Mouse (Mus musculus): ENCODE measurements around the gene Cyp2t4. TPM values are rescaled to one million over a fixed set of nuclear protein-coding genes. Genes with fewer than 3 reads are reported as not detected.

The Cyp2t4 gene
- polyA plus RNA-seq, 1 experiment from 2014 or later, result not detected

DNA sequence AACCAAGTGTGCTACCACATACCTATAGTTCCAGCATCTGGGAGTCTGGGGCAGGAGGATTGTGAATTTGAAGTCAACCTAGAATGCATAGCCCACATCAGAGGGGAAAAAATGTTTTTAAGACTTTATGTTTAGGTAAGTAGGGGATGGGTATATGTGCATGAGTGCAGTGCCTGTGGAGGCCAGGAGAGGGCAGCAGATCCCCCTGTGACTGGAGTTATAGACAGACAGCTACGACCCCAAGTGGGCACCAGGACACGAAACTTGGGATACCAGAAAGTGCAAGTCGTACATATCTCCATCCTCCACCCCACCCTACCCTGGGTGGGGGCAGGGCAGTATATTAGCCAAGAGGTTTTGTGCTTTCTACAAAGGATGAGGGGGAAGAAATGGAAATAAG lies 31.4 kb downstream of the Cyp2t4 start:
- H3K36me3 ChIP-seq (ENCODE audit: control insufficient read depth, insufficient read depth, low read length), result peaks cover 46% of the 10 kb centered on the region
- no peak overlapping the region for H3K27ac ChIP-seq (ENCODE audit: low read depth, low read length)
- H3K4me2 ChIP-seq (replicated peaks; ENCODE audit: low read depth, low read length), result no peak overlapping the region
- H3K9me3 ChIP-seq (ENCODE audit: control insufficient read depth, low read length), result no peaks in the 10 kb centered on the region
- DNase-seq (ENCODE audit: low spot score) (peak; percentile 67), ATAC-seq (ENCODE audit: low FRiP score) (no peak)
- no peak overlapping the region for H3K9ac ChIP-seq (ENCODE audit: low read depth, low read length)
- H3K4me1 ChIP-seq (replicated peaks; ENCODE audit: control insufficient read depth, insufficient read depth, low read length), result no peaks in the 10 kb centered on the region
- WGBS, result 80% methylated on average over 3 of the region's 3 CpGs
- H3K4me3 ChIP-seq (ENCODE audit: low read depth, low read length), result no peak overlapping the region
- H3K27me3 ChIP-seq (ENCODE audit: control insufficient read depth, insufficient read depth, low read length), result no peaks in the 10 kb centered on the region

DNA sequence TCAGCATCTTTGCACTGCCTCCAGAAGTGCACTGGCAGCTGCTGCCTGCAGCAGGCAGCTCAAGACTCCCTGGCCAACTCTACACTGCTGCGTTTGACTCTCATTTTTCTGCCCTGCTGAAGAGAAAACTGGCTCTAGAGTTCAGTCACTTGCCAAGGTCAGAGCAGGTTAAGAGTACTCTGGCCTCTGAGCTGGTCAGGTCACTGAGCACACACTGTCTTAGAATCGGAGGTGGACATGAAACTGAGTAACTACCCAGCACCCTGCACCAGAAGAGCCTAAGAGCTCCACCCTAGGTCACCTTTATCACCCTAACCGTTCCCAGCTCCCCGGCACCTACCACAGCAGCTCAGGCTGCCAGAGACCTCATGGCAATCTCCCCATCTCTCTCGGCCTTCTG lies 32.5 kb downstream of the Cyp2t4 start:
- 95% methylated on average over 5 of the region's 5 CpGs for WGBS
- Histone ChIP-seq H3K9me3 (ENCODE audit: control insufficient read depth, low read length) (no peaks in the 10 kb centered on the region), H3K27ac (ENCODE audit: low read depth, low read length) (no peak overlapping the region), H3K4me2 (replicated peaks; ENCODE audit: low read depth, low read length) (no peak overlapping the region), H3K36me3 (ENCODE audit: control insufficient read depth, insufficient read depth, low read length) (peaks cover 56% of the 10 kb centered on the region), H3K9ac (ENCODE audit: low read depth, low read length) (no peak overlapping the region), H3K4me3 (ENCODE audit: low read depth, low read length) (no peak overlapping the region), H3K4me1 (replicated peaks; ENCODE audit: control insufficient read depth, insufficient read depth, low read length) (no peaks in the 10 kb centered on the region), H3K27me3 (ENCODE audit: control insufficient read depth, insufficient read depth, low read length) (no peaks in the 10 kb centered on the region)
- no peak for ATAC-seq (ENCODE audit: low FRiP score)
- no peak for DNase-seq (ENCODE audit: low spot score)

DNA sequence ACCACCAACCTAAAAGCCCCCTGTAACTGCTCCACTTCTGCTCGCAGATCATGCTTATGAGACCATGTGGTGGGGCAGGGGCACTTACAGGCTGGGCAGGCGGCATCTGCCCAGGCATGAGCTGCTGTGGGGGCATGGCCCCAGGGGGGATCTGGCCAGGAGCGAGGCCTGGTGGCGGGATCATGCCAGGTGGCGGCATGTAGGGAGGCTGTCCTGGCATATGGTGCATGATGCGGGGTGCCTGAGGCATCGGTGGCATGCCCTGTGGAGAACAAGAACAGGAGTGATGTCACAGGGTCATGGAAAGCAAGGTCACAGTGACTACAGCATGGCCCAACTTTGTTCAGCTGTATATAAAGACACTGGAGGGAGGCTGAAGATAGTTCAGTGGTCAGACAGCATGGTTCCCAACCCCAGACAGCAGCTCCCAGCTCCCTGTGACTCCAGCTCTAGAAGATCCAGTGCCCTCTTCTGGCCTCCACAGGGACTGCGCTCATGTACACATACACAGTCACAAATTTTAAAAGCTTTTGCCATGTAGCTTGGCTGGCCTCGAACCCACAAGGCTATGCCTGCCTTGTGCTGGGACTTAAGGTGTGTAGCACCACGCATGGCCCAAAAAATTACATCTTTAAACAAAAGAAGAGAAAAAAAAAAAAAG lies 35.9 kb downstream of the Cyp2t4 start:
- Histone ChIP-seq H3K4me3 (ENCODE audit: low read depth, low read length) (no peak overlapping the region), H3K27ac (ENCODE audit: low read depth, low read length) (no peak overlapping the region), H3K4me2 (replicated peaks; ENCODE audit: low read depth, low read length) (no peak overlapping the region), H3K9ac (ENCODE audit: low read depth, low read length) (no peak overlapping the region), H3K27me3 (ENCODE audit: control insufficient read depth, insufficient read depth, low read length) (no peaks in the 10 kb centered on the region), H3K4me1 (replicated peaks; ENCODE audit: control insufficient read depth, insufficient read depth, low read length) (no peaks in the 10 kb centered on the region; the same call in 1 of the 2 replicates), H3K36me3 (ENCODE audit: control insufficient read depth, insufficient read depth, low read length) (peaks cover 68% of the 10 kb centered on the region), H3K9me3 (ENCODE audit: control insufficient read depth, low read length) (no peaks in the 10 kb centered on the region)
- DNase-seq (ENCODE audit: low spot score) (peak; percentile 26), ATAC-seq (ENCODE audit: low FRiP score) (peak; percentile 38; the same call in 1 of the 2 replicates)
- 93% methylated on average over 10 of the region's 10 CpGs for WGBS

DNA sequence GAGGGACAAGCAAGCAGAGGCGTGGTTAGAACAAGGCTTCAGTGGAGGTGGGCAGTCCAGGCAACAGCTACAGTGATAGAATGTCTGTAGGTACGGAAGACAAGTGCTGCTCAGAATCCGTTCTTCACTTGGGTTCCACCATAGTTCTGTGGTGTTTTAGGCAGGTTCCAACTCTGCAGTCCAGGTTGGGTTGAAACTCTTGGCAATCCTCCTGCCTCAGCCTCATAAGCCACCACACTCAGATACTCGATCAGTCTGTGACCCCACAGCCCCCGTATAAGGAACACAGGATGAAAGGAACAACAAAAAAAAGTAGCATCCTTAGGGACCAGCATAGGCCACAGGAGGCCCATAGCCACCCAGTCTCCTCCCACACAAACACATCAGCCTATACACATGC lies 38.9 kb downstream of the Cyp2t4 start:
- Histone ChIP-seq H3K4me3 (ENCODE audit: low read depth, low read length) (no peak overlapping the region), H3K36me3 (ENCODE audit: control insufficient read depth, insufficient read depth, low read length) (peaks cover 49% of the 10 kb centered on the region), H3K4me2 (replicated peaks; ENCODE audit: low read depth, low read length) (no peak overlapping the region), H3K9ac (ENCODE audit: low read depth, low read length) (no peak overlapping the region), H3K27me3 (ENCODE audit: control insufficient read depth, insufficient read depth, low read length) (no peaks in the 10 kb centered on the region), H3K9me3 (ENCODE audit: control insufficient read depth, low read length) (no peaks in the 10 kb centered on the region), H3K4me1 (replicated peaks; ENCODE audit: control insufficient read depth, insufficient read depth, low read length) (no peaks in the 10 kb centered on the region; the same call in 1 of the 2 replicates), H3K27ac (ENCODE audit: low read depth, low read length) (no peak overlapping the region)
- ATAC-seq (ENCODE audit: low FRiP score) (no peak), DNase-seq (ENCODE audit: low spot score) (no peak)
- 98% methylated on average over 5 of the region's 5 CpGs for WGBS

DNA sequence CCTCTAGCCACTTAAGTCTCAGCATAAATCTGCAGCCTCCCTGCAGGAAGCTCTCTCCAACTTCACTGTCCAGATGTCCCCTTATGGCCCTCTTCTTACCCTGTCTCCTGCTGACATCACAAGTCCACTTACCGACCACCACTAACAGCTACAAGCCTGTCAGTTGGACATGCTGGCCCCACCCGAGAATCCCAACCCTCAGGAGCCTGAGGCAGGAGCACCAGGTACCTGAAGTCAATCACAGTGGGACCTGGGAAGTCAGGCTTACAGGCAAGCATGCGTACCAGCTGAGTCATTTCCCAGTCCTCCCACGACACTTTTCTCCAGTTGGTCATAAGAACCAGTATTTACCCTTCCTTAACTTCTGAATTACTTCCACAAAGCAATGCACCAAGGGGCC lies 40.2 kb downstream of the Cyp2t4 start:
- 88% methylated on average over 4 of the region's 4 CpGs for WGBS
- Histone ChIP-seq H3K27me3 (ENCODE audit: control insufficient read depth, insufficient read depth, low read length) (no peaks in the 10 kb centered on the region), H3K9ac (ENCODE audit: low read depth, low read length) (no peak overlapping the region), H3K27ac (ENCODE audit: low read depth, low read length) (no peak overlapping the region), H3K4me2 (replicated peaks; ENCODE audit: low read depth, low read length) (no peak overlapping the region), H3K9me3 (ENCODE audit: control insufficient read depth, low read length) (no peaks in the 10 kb centered on the region), H3K36me3 (ENCODE audit: control insufficient read depth, insufficient read depth, low read length) (peaks cover 41% of the 10 kb centered on the region), H3K4me1 (replicated peaks; ENCODE audit: control insufficient read depth, insufficient read depth, low read length) (no peaks in the 10 kb centered on the region; the same call in 1 of the 2 replicates), H3K4me3 (ENCODE audit: low read depth, low read length) (no peak overlapping the region)
- ATAC-seq (ENCODE audit: low FRiP score) (no peak), DNase-seq (ENCODE audit: low spot score) (no peak)

DNA sequence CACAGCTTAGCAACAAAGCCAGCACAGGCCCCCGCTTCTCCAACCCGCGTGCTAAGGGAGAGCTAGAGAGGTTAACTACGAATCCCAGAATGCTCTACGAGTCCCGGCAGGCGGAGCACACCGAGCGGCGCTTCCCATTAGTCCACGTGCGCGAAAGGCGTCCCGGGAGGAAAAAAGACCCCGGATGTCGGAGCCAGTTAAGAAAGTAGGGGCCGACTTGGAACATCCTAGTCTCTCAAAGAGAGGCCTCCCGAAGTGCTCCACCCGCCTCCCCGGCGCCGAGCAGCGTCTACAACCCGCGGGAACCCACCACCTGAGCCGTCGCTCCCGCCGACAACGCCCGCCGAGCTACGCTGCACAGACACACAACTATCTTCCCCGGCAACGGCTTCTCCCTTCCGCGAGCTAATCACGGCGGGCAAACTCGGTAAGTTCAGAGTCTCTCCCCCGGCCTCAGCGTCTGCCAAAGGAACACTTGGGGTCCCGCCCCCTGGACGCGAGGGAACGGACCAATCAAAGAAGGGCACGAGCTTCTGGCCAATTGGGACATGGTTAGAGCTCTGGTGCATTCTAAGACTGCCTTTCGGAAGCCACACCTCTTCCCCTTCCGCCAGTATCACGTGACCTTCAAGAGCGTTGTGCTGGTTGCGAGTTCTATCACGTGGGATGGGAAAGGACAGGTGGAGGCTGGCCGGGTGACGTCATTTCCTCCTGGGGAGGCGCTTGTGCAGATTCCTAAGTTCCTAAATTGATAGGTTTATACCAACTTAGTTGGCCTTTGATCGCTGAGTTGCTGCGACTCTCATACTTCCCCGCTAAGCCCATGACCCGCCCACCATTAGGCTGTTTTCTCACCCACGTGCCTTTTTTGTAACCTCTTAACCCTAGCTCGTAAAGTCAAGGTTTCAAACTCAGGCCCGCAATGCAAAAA lies 42.4 kb downstream of the Cyp2t4 start, which contains the start of the genes BC024978 and Snrpa:
BC024978 (plus strand) TSS at position 101 of the 931 bp plus-strand sequence.
Snrpa (minus strand) TSS at position 591 of the 931 bp plus-strand sequence.
- peak within 1 kb of the TSS; percentile 78 for H3K4me2 ChIP-seq (replicated peaks; ENCODE audit: low read depth, low read length)
- ATAC-seq (ENCODE audit: low FRiP score), result peak; percentile 99
- peak within 1 kb of the TSS; percentile 88 for H3K9ac ChIP-seq (ENCODE audit: low read depth, low read length)
- H3K4me3 ChIP-seq (ENCODE audit: low read depth, low read length), result peak within 1 kb of the TSS; percentile 88
- H3K4me1 ChIP-seq (replicated peaks; ENCODE audit: control insufficient read depth, insufficient read depth, low read length), result no peaks in the 10 kb centered on the region; the same call in 1 of the 2 replicates
- no peaks in the 10 kb centered on the region for H3K27me3 ChIP-seq (ENCODE audit: control insufficient read depth, insufficient read depth, low read length)
- H3K27ac ChIP-seq (ENCODE audit: low read depth, low read length), result peak within 1 kb of the TSS; percentile 94
- WGBS, result 2% methylated on average over 63 of the region's 64 CpGs
- peak; percentile 95 for DNase-seq (ENCODE audit: low spot score)
- peaks cover 19% of the 10 kb centered on the region for H3K36me3 ChIP-seq (ENCODE audit: control insufficient read depth, insufficient read depth, low read length)
- no peaks in the 10 kb centered on the region for H3K9me3 ChIP-seq (ENCODE audit: control insufficient read depth, low read length)

DNA sequence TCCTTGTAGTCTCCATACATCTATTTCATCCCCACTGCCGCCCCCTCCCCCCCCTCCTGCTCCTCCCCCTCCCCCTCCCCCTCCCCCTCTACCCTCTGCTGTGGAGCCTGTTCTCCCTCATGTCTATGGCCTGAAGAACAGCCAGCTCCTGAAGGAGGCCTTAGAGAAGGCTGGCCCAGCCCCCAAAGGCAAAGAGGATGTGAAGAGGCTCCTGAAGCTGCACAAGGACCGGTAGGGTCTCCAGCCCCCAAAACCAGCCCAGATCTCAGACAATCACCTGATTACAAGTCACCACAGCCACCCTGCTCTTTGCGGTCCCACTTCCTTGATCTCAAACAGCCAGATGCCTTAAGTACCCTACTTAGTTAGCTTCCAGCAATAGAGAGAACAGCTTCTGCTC lies 43.6 kb downstream of the Cyp2t4 start:
- no peak overlapping the region for H3K9ac ChIP-seq (ENCODE audit: low read depth, low read length)
- no peak overlapping the region for H3K4me2 ChIP-seq (replicated peaks; ENCODE audit: low read depth, low read length)

DNA sequence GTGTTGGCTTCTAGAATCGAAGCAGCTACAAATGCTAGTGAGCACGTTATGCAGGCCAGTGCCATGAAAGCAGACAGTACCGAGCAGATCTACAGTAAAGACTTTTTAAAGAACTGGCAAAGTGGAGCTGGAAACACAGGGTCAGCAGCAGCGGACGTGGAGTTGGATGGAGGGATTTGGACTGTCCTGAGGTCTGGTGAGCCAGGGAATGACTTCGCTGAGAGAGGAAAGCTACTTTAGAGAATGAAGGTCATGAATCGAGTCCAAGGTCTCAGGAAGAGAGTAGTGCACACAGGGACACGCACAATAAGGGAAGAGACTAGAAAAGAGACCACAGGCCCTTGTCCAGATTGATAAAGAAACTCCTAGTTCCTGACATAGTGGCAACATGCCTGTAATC lies 44.1 kb downstream of the Cyp2t4 start:
- H3K36me3 ChIP-seq (ENCODE audit: control insufficient read depth, insufficient read depth, low read length), result peaks cover 5% of the 10 kb centered on the region; the same call in 1 of the 2 replicates
- H3K4me1 ChIP-seq (replicated peaks; ENCODE audit: control insufficient read depth, insufficient read depth, low read length), result no peaks in the 10 kb centered on the region; the same call in 1 of the 2 replicates
- DNase-seq (ENCODE audit: low spot score) (no peak), ATAC-seq (ENCODE audit: low FRiP score) (no peak)
- no peak overlapping the region for H3K4me3 ChIP-seq (ENCODE audit: low read depth, low read length)
- H3K4me2 ChIP-seq (replicated peaks; ENCODE audit: low read depth, low read length), result no peak overlapping the region
- WGBS, result 92% methylated on average over 8 of the region's 8 CpGs
- H3K9ac ChIP-seq (ENCODE audit: low read depth, low read length), result no peak overlapping the region
- no peaks in the 10 kb centered on the region for H3K9me3 ChIP-seq (ENCODE audit: control insufficient read depth, low read length)
- H3K27ac ChIP-seq (ENCODE audit: low read depth, low read length), result no peak overlapping the region
- no peaks in the 10 kb centered on the region for H3K27me3 ChIP-seq (ENCODE audit: control insufficient read depth, insufficient read depth, low read length)

More for the DNA sequence above, 43.6 kb downstream of the Cyp2t4 start:
- 100% methylated on average over 3 of the region's 3 CpGs for WGBS
- H3K27ac ChIP-seq (ENCODE audit: low read depth, low read length), result no peak overlapping the region
- no peak for ATAC-seq (ENCODE audit: low FRiP score)
- DNase-seq (ENCODE audit: low spot score), result no peak
- peaks cover 9% of the 10 kb centered on the region; the same call in 1 of the 2 replicates for H3K36me3 ChIP-seq (ENCODE audit: control insufficient read depth, insufficient read depth, low read length)
- H3K4me1 ChIP-seq (replicated peaks; ENCODE audit: control insufficient read depth, insufficient read depth, low read length), result no peaks in the 10 kb centered on the region; the same call in 1 of the 2 replicates
- no peak overlapping the region for H3K4me3 ChIP-seq (ENCODE audit: low read depth, low read length)
- H3K9me3 ChIP-seq (ENCODE audit: control insufficient read depth, low read length), result no peaks in the 10 kb centered on the region
- H3K27me3 ChIP-seq (ENCODE audit: control insufficient read depth, insufficient read depth, low read length), result no peaks in the 10 kb centered on the region
